Mouse (Mus musculus) G1E-ER4 (cell line): ENCODE results near the gene Tm4sf4. TPM values are rescaled to one million over a fixed set of nuclear protein-coding genes. Genes with fewer than 3 reads are reported as not detected.

Experiments used
- GATA1 ChIP-seq: IDR thresholded peaks from one replicate; pipeline ENCODE4 v1.8.0; 2012; ENCODE audit warnings: low read length, inconsistent platforms
- polyA plus RNA-seq: library from polyadenylated mRNA; stranded (reverse); fragments of >175 nt; gene quantifications from 2 replicates; pipeline ENCODE4 v1.2.3, GENCODE M21; 2012

Tm4sf4 gene
- polyA plus RNA-seq = not detected in 2 replicates

GRCm38 (mm10) chr3:57425089-57425730 is at the start of gene Tm4sf4:
Tm4sf4 (plus strand) TSS chr3:57425314.
- no peak for TF ChIP-seq GATA1

GRCm38 (mm10) chr3:57386423-57386822 is 38.7 kb upstream of the Tm4sf4 start:
- TF ChIP-seq GATA1 = no peak

- TF ChIP-seq GATA1 = no peak
Observed at GRCm38 (mm10) chr3:57386895-57387294, 38.2 kb upstream of the Tm4sf4 start.

GRCm38 (mm10) chr3:57387593-57387992 is 37.5 kb upstream of the Tm4sf4 start:
- no peak for TF ChIP-seq GATA1

- no peak for TF ChIP-seq GATA1
Observed at GRCm38 (mm10) chr3:57411535-57411934, 13.6 kb upstream of the Tm4sf4 start.

- no peak for TF ChIP-seq GATA1
Observed at GRCm38 (mm10) chr3:57420233-57420632, 4.9 kb upstream of the Tm4sf4 start.

- TF ChIP-seq GATA1 = no peak
Observed at GRCm38 (mm10) chr3:57420660-57421059, 4.5 kb upstream of the Tm4sf4 start.

GRCm38 (mm10) chr3:57426351-57426750 is 1.2 kb downstream of the Tm4sf4 start:
- no peak for TF ChIP-seq GATA1

GRCm38 (mm10) chr3:57428682-57429464 is 3.8 kb downstream of the Tm4sf4 start:
- no peak for TF ChIP-seq GATA1

GRCm38 (mm10) chr3:57429486-57429885 is 4.4 kb downstream of the Tm4sf4 start:
- no peak for TF ChIP-seq GATA1

- TF ChIP-seq GATA1 = no peak
Observed at GRCm38 (mm10) chr3:57431706-57432105, 6.6 kb downstream of the Tm4sf4 start.

- TF ChIP-seq GATA1 = no peak
Observed at GRCm38 (mm10) chr3:57435364-57435763, 10.2 kb downstream of the Tm4sf4 start.

- TF ChIP-seq GATA1 = no peak
Observed at GRCm38 (mm10) chr3:57440956-57441355, 15.8 kb downstream of the Tm4sf4 start.

GRCm38 (mm10) chr3:57445706-57446105 is 20.6 kb downstream of the Tm4sf4 start:
- TF ChIP-seq GATA1 = no peak

GRCm38 (mm10) chr3:57447889-57448288 is 22.8 kb downstream of the Tm4sf4 start:
- no peak for TF ChIP-seq GATA1

GRCm38 (mm10) chr3:57448445-57448844 is 23.3 kb downstream of the Tm4sf4 start:
- no peak for TF ChIP-seq GATA1

- TF ChIP-seq GATA1 = no peak
Observed at GRCm38 (mm10) chr3:57458652-57459051, 33.5 kb downstream of the Tm4sf4 start.
